Mouse (Mus musculus): Measurements from ENCODE around the gene Tmprss7. TPM values are rescaled to one million over a fixed set of nuclear protein-coding genes. Genes with fewer than 3 reads are reported as not detected.

Gene Tmprss7
- total and polyA plus RNA-seq, 3 experiments, result not detected

DNA sequence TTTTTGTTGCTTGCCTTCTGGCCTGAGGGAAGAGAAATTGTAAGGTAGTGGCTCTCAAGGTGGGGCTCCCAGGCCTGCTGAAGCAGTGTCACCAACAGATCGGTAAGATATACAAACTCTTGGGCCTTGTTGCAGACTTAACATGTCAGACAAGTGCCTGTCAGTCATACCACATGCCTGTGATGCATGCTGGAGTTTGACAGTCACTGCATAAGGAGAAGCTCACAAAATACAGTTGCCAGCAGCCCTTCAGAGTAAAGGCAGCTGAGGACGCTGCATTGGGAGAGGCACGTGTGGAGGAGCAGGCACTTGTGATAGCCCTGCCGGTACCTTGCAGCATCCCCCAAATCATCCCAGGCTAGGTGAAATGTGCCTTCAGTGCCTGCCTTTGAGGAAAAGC is 24.8 kb upstream of the Tmprss7 start:
- no peak overlapping the region for H3K9ac ChIP-seq (ENCODE audit: insufficient read depth, low read depth)
- no peaks in the 10 kb centered on the region for H3K79me2 ChIP-seq (replicated peaks; ENCODE audit: control insufficient read depth, extremely low read depth, insufficient read depth, poor library complexity, severe bottlenecking)
- TF ChIP-seq ZC3H11A (IDR thresholded peaks at IDR 0.05; ENCODE audit: low read depth, low read length) (no peak), USF2 (conservative IDR thresholded peaks at IDR 0.05; ENCODE audit: low read depth, low read length) (no peak), POLR2A (IDR thresholded peaks at IDR 0.05; ENCODE audit: low read depth, low read length) (no peak), MAFK (IDR thresholded peaks at IDR 0.05; ENCODE audit: insufficient replicate concordance, low read length) (no peak), MEF2A (IDR thresholded peaks at IDR 0.05; ENCODE audit: borderline replicate concordance, low read depth, low read length) (no peak)
- no peak overlapping the region for H3K4me3 ChIP-seq (replicated peaks in 1 of 3; ENCODE audit: low read depth in 2 of 3, low read length in 2 of 3, poor library complexity in 1 of 3)
- peaks cover 0 to 6% of the 10 kb centered on the region in 2 experiments; a peak in 1 of 4 replicates for H3K4me1 ChIP-seq (ENCODE audit: control insufficient read depth in 1 of 2, insufficient read depth in 2 of 2)
- peaks cover 3 to 66% of the 10 kb centered on the region in 2 experiments for H3K36me3 ChIP-seq (replicated peaks in 1 of 2; ENCODE audit: control insufficient read depth in 1 of 2, insufficient read depth in 1 of 2, low read length in 1 of 2)
- H3K9me3 ChIP-seq (replicated peaks; ENCODE audit: low read length), result no peaks in the 10 kb centered on the region
- H3K4me2 ChIP-seq (ENCODE audit: insufficient read depth, low read depth, poor library complexity, severe bottlenecking), result no peak overlapping the region
- DNase-seq (ENCODE audit: extremely low read depth), result no peak
- H3K27ac ChIP-seq (ENCODE audit: insufficient read depth, low read depth), result no peak overlapping the region
- dilution Hi-C loops (cut with MboI; ENCODE audit: extremely low pct_ligation_motif_present, extremely low pct_unique_long_range_greater_than_20kb, low sequenced_read_pairs), result no loop called here
- in situ Hi-C loops (cut with MboI; ENCODE audit: low pct_ligation_motif_present, low pct_unique_long_range_greater_than_20kb, low sequenced_read_pairs), result no loop called here
- no peaks in the 10 kb centered on the region for H3K27me3 ChIP-seq (replicated peaks)

GRCm38 (mm10) chr16:45714489-45715150 is 21.2 kb upstream of the Tmprss7 start:
- DNase-seq (ENCODE audit: extremely low read depth), result no peak
- no peaks in the 10 kb centered on the region for H3K27me3 ChIP-seq (replicated peaks)
- dilution Hi-C loops (cut with MboI; ENCODE audit: extremely low pct_ligation_motif_present, extremely low pct_unique_long_range_greater_than_20kb, low sequenced_read_pairs) (no loop called here), in situ Hi-C loops (cut with MboI; ENCODE audit: low pct_ligation_motif_present, low pct_unique_long_range_greater_than_20kb, low sequenced_read_pairs) (no loop called here)
- H3K9me3 ChIP-seq (replicated peaks; ENCODE audit: low read length), result no peaks in the 10 kb centered on the region
- TF ChIP-seq ZC3H11A (IDR thresholded peaks at IDR 0.05; ENCODE audit: low read depth, low read length) (no peak), UBTF (IDR thresholded peaks at IDR 0.05; ENCODE audit: low read depth, low read length) (no peak), JUND (conservative IDR thresholded peaks at IDR 0.05; ENCODE audit: low read depth, low read length) (no peak), ETS1 (conservative IDR thresholded peaks at IDR 0.05; ENCODE audit: low read depth, low read length) (no peak), GABPA (IDR thresholded peaks at IDR 0.05; ENCODE audit: insufficient replicate concordance, low read depth, low read length) (no peak), MEF2A (IDR thresholded peaks at IDR 0.05; ENCODE audit: borderline replicate concordance, low read depth, low read length) (no peak)
- H3K4me2 ChIP-seq (ENCODE audit: insufficient read depth, low read depth, poor library complexity, severe bottlenecking), result no peak overlapping the region
- no peak overlapping the region for H3K27ac ChIP-seq (ENCODE audit: insufficient read depth, low read depth)
- H3K36me3 ChIP-seq (replicated peaks in 1 of 2; ENCODE audit: control insufficient read depth in 1 of 2, insufficient read depth in 1 of 2, low read length in 1 of 2), result peaks cover 3 to 50% of the 10 kb centered on the region in 2 experiments
- H3K79me2 ChIP-seq (replicated peaks; ENCODE audit: control insufficient read depth, extremely low read depth, insufficient read depth, poor library complexity, severe bottlenecking), result no peaks in the 10 kb centered on the region
- H3K9ac ChIP-seq (ENCODE audit: insufficient read depth, low read depth), result no peak overlapping the region
- peaks cover 0 to 6% of the 10 kb centered on the region in 2 experiments; a peak in 1 of 4 replicates for H3K4me1 ChIP-seq (ENCODE audit: control insufficient read depth in 1 of 2, insufficient read depth in 2 of 2)
- H3K4me3 ChIP-seq (replicated peaks in 1 of 3; ENCODE audit: low read depth in 2 of 3, low read length in 2 of 3, poor library complexity in 1 of 3), result no peak overlapping the region

GRCm38 (mm10) chr16:45713878-45714277 is 20.4 kb upstream of the Tmprss7 start:
- DNase-seq (ENCODE audit: extremely low read depth), result no peak
- TF ChIP-seq SIN3A (IDR thresholded peaks at IDR 0.05; ENCODE audit: low read length), result no peak
- no peak for TF ChIP-seq MEF2A (IDR thresholded peaks at IDR 0.05; ENCODE audit: borderline replicate concordance, low read depth, low read length)
- TF ChIP-seq MYC (IDR thresholded peaks at IDR 0.05; ENCODE audit: low read depth, low read length), result no peak
- no peak for TF ChIP-seq IRF4 (IDR thresholded peaks at IDR 0.05; ENCODE audit: low read depth, low read length)
- TF ChIP-seq MAZ (IDR thresholded peaks at IDR 0.05; ENCODE audit: low read depth, low read length), result no peak
- TF ChIP-seq ZKSCAN1 (IDR thresholded peaks at IDR 0.05; ENCODE audit: borderline replicate concordance, low read depth, low read length), result no peak
- TF ChIP-seq NRF1 (IDR thresholded peaks at IDR 0.05; ENCODE audit: low read depth, low read length), result no peak
- no peak for TF ChIP-seq E2F4 (IDR thresholded peaks at IDR 0.05; ENCODE audit: insufficient replicate concordance, low read depth, low read length)
- no peak for TF ChIP-seq MAX (IDR thresholded peaks at IDR 0.05; ENCODE audit: low read length)
- TF ChIP-seq KAT2A (IDR thresholded peaks at IDR 0.05; ENCODE audit: insufficient replicate concordance, low read length), result no peak
- TF ChIP-seq RCOR1 (conservative IDR thresholded peaks at IDR 0.05; ENCODE audit: low read depth, low read length), result no peak
- no peak for TF ChIP-seq JUN (IDR thresholded peaks at IDR 0.05; ENCODE audit: insufficient read depth, low read depth, low read length)
- TF ChIP-seq ZC3H11A (IDR thresholded peaks at IDR 0.05; ENCODE audit: low read depth, low read length), result no peak
- Histone ChIP-seq H3K9ac (ENCODE audit: insufficient read depth, low read depth) (no peak overlapping the region), H3K4me1 (ENCODE audit: control insufficient read depth in 1 of 2, insufficient read depth in 2 of 2) (peaks cover 0 to 6% of the 10 kb centered on the region in 2 experiments; a peak in 1 of 4 replicates), H3K27me3 (replicated peaks) (no peaks in the 10 kb centered on the region), H3K9me3 (replicated peaks; ENCODE audit: low read length) (no peaks in the 10 kb centered on the region), H3K4me2 (ENCODE audit: insufficient read depth, low read depth, poor library complexity, severe bottlenecking) (no peak overlapping the region), H3K27ac (ENCODE audit: insufficient read depth, low read depth) (no peak overlapping the region), H3K79me2 (replicated peaks; ENCODE audit: control insufficient read depth, extremely low read depth, insufficient read depth, poor library complexity, severe bottlenecking) (no peaks in the 10 kb centered on the region), H3K4me3 (replicated peaks in 1 of 3; ENCODE audit: low read depth in 2 of 3, low read length in 2 of 3, poor library complexity in 1 of 3) (no peak overlapping the region), H3K36me3 (replicated peaks in 1 of 2; ENCODE audit: control insufficient read depth in 1 of 2, insufficient read depth in 1 of 2, low read length in 1 of 2) (peaks cover 3 to 43% of the 10 kb centered on the region in 2 experiments)
- in situ Hi-C loops (cut with MboI; ENCODE audit: low pct_ligation_motif_present, low pct_unique_long_range_greater_than_20kb, low sequenced_read_pairs), result no loop called here
- dilution Hi-C loops (cut with MboI; ENCODE audit: extremely low pct_ligation_motif_present, extremely low pct_unique_long_range_greater_than_20kb, low sequenced_read_pairs), result no loop called here

Measured in CH12.LX (cell line).